Mouse (Mus musculus): ENCODE results near the gene Prkn. TPM values are rescaled to one million over a fixed set of nuclear protein-coding genes. Genes with fewer than 3 reads are reported as not detected.
A peak's percentile ranks its signal among the peaks of the same experiment; 100 is the strongest.

The Prkn gene
- total RNA-seq, 2 experiments from 2014 or later, result 15.2 to 21.4 TPM

DNA sequence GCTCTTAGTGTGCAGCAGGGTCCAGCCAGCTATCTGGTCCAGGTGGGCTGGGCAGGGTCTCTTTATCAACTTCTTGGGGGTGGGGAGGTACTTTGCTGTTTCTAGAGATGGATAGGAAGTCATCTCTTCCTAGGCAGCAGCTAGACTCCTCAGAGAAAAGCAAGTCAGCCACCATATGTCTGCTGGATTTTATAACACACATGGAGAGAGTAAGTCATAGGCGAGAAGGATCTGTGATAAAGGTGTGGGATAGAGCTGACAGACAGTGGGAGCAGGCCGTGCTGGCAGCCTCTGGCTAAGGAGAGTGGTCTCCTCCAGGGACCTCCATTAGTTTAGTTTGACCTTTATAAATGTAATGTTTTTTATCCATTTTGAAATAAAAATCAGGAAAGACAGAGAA, 622.5 kb downstream of the Prkn start:
- intact Hi-C loops (cut with DNase I), result loop anchor here (5.0 kb wide), 1 partner anchor 75 kb away; no protein-coding TSS in a partner anchor
- peak in 1 of 2 experiments; percentile 57 for DNase-seq (ENCODE audit: low spot score in 2 of 2)

DNA sequence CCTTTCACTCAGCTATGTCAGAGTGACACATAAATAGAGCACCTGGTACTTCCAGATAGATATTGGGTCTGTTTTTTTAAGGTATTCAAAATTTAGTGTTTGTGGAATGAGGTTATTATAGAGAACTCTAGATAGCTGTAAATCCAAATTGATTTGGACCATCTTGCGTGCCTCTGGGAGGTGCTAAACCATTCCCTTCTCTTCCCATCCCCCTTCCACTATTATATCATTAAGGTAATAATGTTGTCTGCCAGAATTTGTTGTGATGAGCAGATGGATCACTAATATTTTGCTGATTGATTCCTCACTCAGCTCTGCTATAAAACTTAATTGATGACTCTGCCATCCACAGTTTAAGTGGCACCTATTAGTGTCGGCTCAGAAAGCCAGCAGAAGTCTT, 625.9 kb downstream of the Prkn start:
- intact Hi-C loops (cut with DNase I), result no loop called here
- no peak for DNase-seq (ENCODE audit: low spot score in 2 of 2)

GRCm38 (mm10) chr17:11468624-11469023, 628.4 kb downstream of the Prkn start:
- intact Hi-C loops (cut with DNase I), result no loop called here

DNA sequence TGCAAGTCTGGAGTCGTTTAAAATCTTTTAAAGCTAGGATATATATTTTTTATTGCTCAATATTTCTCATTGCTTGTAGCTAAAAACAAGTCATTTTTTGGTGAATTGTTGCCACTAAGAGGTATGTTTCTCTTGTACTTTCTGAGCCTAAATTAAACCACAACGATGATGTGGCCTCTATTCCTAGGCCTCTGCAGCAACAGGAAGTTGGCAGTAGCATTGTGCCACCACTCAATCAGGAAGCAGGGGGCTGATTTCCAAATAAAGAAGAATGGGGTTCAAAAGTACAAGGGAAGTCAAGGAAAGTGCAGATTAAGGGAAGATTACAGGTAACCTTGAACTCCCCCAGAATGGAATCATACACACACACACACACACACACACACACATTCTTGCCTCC, 642.8 kb downstream of the Prkn start:
- no peak for DNase-seq (ENCODE audit: low spot score in 2 of 2)

More at GRCm38 (mm10) chr17:11468624-11469023, 628.4 kb downstream of the Prkn start:
- DNase-seq (ENCODE audit: low spot score in 2 of 2), result no peak

DNA sequence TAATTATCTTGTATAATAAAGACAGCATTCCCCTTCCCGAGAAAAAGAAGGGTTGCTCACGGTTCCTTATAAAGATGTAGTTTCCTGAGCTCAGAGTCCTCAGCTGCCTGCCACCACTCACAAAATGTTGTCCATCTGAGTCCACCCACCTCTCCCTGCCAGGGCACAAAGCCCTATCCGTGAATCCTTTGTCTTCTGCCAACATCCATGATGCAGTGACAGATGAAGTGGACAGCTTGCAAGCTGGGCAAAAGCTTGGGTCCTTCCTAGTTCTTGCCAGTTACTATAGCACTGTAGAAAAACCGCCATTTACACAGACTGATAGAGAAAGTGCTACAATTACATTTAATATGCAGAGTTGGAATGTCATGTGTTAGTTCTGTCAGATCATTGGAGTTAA, 649.9 kb downstream of the Prkn start:
- intact Hi-C loops (cut with DNase I), result no loop called here
- no peak for DNase-seq (ENCODE audit: low spot score in 2 of 2)

More for the DNA sequence above, 642.8 kb downstream of the Prkn start:
- intact Hi-C loops (cut with DNase I), result no loop called here

DNA sequence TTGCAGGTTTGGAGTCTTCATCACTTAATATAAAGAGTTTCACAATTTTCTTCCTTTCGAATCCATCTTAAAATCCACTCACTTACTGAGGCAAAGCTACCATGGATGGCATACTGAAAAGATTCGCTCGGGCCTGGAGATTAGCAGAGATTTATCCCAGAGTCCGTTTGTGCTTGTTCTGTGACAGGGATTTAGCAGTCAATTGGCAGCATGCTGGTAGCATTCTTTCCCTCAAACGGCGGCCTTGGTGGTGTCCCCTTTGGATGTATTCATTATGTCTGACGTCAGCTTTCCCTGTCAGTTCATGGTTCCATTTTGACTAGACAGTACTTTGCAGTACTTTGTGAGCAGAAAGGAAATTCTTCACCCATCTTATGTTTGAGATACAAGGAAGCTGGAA, 662.4 kb downstream of the Prkn start:
- intact Hi-C loops (cut with DNase I), result no loop called here
- no peak for DNase-seq (ENCODE audit: low spot score in 2 of 2)

DNA sequence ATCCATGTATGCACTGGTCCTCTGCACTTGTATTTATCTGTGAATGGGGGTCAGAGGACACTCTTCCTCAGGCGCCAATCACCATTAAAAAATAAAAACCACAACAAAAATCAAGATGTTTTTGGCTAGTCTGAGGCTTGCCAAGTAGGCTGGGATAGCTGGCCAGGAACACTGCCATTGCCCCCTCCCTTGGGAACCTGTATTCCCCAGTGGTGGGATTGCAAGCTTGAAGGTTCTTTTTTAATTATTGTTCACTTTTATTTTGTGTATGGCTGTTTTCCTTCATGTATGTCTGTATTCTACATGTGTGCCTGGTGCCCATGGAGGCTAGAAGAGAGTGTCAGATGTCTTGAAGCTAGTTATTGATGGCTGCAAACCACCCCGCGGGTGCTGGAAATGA, 664.3 kb downstream of the Prkn start:
- DNase-seq (ENCODE audit: low spot score in 2 of 2), result no peak
- intact Hi-C loops (cut with DNase I), result no loop called here

GRCm38 (mm10) chr17:11507082-11507481, 666.9 kb downstream of the Prkn start:
- intact Hi-C loops (cut with DNase I), result no loop called here
- DNase-seq (ENCODE audit: low spot score in 2 of 2), result peak; percentile 16 to 78

- intact Hi-C loops (cut with DNase I), result no loop called here
- DNase-seq (ENCODE audit: low spot score in 2 of 2), result peak in 1 of 2 experiments; percentile 49
These were observed 669.9 kb downstream of the Prkn start for GRCm38 (mm10) chr17:11510081-11510480.

GRCm38 (mm10) chr17:11514032-11514761, 674.0 kb downstream of the Prkn start:
- peak in 1 of 2 experiments; percentile 40 for DNase-seq (ENCODE audit: low spot score in 2 of 2)
- intact Hi-C loops (cut with DNase I), result no loop called here

DNA sequence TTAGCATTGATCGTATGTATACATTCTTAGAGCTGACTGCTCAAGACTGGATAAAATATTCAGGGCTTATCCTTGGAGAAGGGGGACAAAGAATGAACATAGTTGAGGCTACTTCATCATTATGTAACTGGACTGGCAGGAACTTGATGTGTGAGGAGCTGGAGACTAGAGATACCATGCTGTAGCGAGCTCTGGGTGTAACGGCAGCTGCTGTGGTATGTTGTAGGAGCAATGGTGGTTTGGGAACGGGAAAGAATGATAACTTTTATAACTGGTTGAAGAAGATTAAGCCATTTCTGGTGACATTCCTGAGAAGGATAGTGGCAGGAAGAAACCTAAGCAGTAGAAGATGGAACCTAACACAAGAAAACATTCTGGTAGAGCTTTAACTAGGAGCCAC, 675.4 kb downstream of the Prkn start:
- DNase-seq (ENCODE audit: low spot score in 2 of 2), result no peak
- intact Hi-C loops (cut with DNase I), result no loop called here

DNA sequence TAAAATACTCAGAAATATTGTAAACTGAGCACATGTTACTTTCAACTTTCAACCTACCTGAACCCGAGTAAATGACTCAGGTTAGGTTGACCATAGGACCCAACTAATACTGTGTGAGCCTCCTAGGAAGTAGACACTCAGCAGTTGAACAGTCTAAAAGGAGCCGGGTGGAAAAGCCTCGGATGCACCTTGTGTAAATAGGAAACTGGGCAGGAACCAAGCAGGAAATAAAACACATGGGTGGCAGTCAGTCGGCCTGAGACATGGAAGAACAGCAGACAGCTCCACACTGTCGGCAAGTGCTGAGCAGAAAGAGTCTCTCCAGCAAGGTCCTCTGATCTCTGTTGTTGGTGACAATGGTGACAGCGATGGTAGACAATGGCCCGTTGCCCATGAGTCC, 676.0 kb downstream of the Prkn start:
- DNase-seq (ENCODE audit: low spot score in 2 of 2), result no peak
- intact Hi-C loops (cut with DNase I), result no loop called here

GRCm38 (mm10) chr17:11532066-11532465, 691.9 kb downstream of the Prkn start:
- intact Hi-C loops (cut with DNase I), result no loop called here
- DNase-seq (ENCODE audit: low spot score in 2 of 2), result no peak

DNA sequence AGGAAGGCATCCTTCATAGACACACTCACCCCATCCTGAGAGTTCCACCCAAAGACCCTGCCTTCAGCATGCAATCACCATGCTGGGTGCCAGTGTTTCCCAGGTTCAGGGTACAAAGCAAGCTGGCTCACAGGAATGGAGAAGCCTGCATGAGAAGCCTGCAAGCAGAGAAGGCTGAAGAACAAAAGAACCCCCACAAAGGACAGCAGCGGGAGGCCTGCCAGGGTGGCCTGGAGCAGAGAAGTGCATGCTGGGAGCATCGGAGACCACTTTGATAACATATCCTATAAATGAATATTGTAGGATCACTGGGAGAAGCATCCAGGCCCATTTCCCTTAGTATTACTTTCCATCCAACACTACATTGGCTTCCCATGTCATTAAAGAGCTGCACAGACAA, 692.6 kb downstream of the Prkn start:
- intact Hi-C loops (cut with DNase I), result no loop called here

GRCm38 (mm10) chr17:11533835-11534234, 693.7 kb downstream of the Prkn start:
- DNase-seq (ENCODE audit: low spot score in 2 of 2), result no peak
- intact Hi-C loops (cut with DNase I), result no loop called here

More for the DNA sequence above, 692.6 kb downstream of the Prkn start:
- DNase-seq (ENCODE audit: low spot score in 2 of 2), result no peak

DNA sequence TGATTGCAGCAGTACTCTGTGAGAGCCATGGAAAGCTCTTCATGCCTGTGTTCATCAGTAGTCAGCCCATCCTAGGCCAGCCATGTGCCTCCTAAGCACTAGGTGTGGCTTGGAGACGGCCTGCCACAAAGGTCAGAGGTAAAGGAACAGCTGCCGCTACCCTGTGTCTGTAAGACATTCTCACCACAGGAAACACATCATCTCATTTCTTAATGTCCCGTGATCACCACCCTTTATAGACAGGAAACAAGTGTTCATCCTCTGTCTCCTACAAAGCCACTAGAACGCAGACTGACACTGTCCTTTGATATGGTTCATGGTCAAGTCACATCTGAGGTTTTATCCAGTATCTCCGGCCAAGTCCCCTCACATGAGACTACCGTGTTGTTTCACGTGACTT, 698.6 kb downstream of the Prkn start:
- intact Hi-C loops (cut with DNase I), result no loop called here
- DNase-seq (ENCODE audit: low spot score in 2 of 2), result no peak

- intact Hi-C loops (cut with DNase I), result no loop called here
- DNase-seq (ENCODE audit: low spot score in 2 of 2), result no peak
These were observed 701.9 kb downstream of the Prkn start for GRCm38 (mm10) chr17:11541928-11542623.

GRCm38 (mm10) chr17:11550562-11550961, 710.4 kb downstream of the Prkn start:
- intact Hi-C loops (cut with DNase I), result no loop called here
- no peak for DNase-seq (ENCODE audit: low spot score in 2 of 2)

DNA sequence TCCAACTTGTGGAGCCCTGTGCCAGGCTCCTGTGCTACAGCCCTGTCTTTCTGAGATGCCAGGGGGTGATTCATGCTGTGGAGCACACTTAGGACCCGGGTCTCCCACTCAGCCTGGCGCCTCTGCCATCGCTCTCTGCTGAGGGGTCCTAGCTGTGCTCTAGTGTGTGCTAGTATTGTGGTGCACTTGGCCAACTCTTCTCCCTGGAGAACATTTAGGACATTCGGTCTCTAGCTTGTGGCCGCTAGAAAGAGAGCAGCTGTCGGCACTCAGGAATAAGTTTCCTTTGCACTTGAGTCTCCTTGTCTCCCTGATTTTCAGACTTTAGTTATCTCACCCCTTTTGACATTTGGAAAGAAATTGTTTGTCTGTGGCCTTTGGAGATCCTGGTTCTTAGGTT, 725.5 kb downstream of the Prkn start:
- intact Hi-C loops (cut with DNase I), result no loop called here
- no peak for DNase-seq (ENCODE audit: low spot score in 2 of 2)

DNA sequence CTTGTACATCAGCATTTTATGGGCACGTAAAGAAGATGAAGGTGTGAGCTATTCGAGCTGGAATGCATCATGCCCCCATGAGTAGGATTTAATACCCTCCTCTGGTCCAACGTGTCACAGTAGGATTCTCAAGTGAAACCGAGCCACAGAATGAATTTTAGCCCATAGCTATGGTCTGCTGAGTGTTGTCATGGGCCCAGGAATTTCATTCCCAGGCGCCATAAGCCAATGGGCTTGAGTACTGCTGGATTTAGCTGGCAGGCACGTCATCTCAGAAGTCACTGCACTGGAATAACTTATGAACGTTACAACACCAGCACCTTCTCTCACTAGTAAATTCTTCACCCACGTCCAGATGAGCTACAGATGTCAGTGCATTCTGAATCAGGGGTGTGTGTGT, 730.2 kb downstream of the Prkn start:
- intact Hi-C loops (cut with DNase I), result no loop called here
- DNase-seq (ENCODE audit: low spot score in 2 of 2), result no peak

- DNase-seq (ENCODE audit: low spot score in 2 of 2), result peak; percentile 46 to 78
- intact Hi-C loops (cut with DNase I), result no loop called here
These were observed 733.5 kb downstream of the Prkn start for GRCm38 (mm10) chr17:11573666-11574065.
